Mouse (Mus musculus): ENCODE data around the gene Erg.

DNA sequence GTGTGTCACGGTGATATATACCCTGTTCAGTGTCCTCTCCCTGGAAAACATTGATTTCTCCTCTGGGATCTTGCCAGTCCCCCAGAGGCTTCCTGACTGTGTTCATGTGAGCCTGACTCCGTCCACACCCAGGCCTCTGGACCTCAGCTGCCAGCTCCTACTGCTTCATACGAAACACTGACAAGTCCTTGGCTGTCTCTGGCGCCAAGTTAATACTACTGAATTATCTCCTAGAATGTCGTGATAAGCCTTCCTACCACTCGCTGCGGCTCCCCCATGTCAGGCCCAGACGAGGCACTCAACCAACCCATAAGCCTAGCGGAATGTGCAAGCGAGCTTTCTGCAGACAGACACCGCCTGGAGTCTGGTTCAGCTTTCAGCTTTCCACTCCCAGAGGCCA lies 210.0 kb downstream of the Erg start:
- TF ChIP-seq CTCF (IDR thresholded peaks at IDR 0.05; ENCODE audit: low read depth), result no peak
- no peak for TF ChIP-seq EP300 (IDR thresholded peaks at IDR 0.05; ENCODE audit: low read depth)

Measured in liver, postnatal 0 days (tissue).